Mouse (Mus musculus): ENCODE results near the gene Cib4. TPM values are rescaled to one million over a fixed set of nuclear protein-coding genes. Genes with fewer than 3 reads are reported as not detected.

Gene Cib4
- total RNA-seq, 1 experiment from 2014 or later = not detected

DNA sequence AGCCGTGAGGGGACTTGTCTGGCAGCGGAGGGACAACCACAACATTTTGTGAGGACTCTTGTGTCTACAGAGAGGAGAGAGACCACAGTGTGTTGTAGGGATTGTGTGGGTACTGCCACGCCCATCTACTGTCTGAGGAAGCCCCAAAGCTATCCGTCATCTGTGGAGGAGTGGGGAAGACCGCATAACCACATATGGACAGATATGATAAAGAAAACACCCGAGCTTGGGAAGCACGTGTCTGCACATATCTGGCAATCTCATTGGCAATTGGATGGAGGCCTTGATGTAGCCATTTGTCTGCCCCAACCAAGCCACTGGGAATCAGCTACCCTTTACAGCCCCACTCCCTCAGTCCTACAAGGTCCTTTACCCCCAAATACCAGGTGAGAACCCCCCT lies 30.6 kb upstream of the Cib4 start:
- peak; percentile 68 for ATAC-seq (replicated peaks; ENCODE audit: low read depth, poor library complexity, severe bottlenecking)

GRCm38 (mm10) chr5:30574367-30574766 lies 28.7 kb upstream of the Cib4 start:
- no peak for ATAC-seq (replicated peaks; ENCODE audit: low read depth, poor library complexity, severe bottlenecking)

DNA sequence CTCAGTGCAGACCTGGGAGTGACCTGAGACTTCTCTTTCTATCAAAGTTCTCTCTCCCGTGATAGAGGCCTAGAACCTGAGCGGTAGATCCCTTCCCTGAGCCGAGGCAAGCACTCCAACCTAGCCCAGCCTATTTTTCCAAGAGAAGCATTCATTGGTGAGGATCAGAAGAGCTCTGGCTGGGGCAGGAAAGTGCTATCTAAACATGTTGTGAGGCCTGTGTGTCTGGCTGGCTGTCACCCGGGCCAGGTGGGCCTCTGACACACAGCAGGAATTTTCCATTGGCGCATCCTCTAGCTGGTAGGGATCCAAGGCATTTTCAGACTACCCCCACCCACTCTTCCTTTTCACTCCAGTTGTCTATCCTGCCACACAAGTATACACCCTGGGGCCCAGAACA lies 26.2 kb upstream of the Cib4 start:
- ATAC-seq (replicated peaks; ENCODE audit: low read depth, poor library complexity, severe bottlenecking) = no peak

- ATAC-seq (replicated peaks; ENCODE audit: low read depth, poor library complexity, severe bottlenecking) = no peak
Observed at GRCm38 (mm10) chr5:30568479-30568878, 22.8 kb upstream of the Cib4 start.

DNA sequence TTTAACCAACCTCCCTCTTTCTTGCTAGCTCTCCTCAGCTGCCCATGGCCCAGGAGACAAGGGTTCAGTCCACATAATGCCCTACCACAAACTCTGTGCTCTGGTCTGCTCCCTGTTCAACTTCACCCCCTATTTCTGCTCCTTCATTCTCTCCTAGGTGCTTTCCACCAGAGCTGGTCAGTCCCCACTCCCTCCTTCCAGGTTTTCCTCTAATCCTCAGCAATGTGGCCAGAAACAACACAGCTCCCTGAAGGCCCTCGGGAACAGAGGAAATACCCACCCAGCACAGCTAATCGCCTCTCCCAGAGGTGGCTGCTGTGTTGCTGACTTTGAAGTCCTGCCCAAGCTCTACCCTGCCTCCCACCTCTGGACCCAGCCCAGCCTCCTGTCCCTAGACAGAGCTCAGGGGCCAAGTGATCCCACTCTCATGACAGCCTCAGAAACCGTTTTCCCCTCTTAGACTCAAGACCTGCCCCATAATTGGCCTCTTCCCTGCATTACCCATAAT lies 14.4 kb upstream of the Cib4 start:
- no peak for ATAC-seq (replicated peaks; ENCODE audit: low read depth, poor library complexity, severe bottlenecking)

GRCm38 (mm10) chr5:30559421-30559820 lies 13.8 kb upstream of the Cib4 start:
- ATAC-seq (replicated peaks; ENCODE audit: low read depth, poor library complexity, severe bottlenecking) = no peak

DNA sequence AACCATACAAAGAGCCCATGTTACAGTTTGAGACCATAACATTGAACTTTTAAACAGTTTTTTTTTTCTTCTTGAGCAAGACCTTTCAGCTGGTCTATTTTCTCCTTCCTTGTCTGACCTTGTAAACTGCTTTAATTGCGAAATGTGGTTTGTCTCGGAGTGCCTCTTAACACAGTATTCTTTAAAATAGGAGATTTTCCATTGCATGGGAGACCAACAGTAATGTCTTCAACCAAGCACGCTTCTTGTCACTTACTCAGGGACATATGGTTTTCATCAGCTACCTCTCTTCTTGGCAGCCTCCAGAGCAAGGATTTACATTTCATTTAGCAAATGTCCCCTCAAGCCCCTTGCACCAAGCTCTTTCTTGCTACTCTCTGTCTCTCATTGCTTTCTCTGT lies 10.6 kb upstream of the Cib4 start:
- ATAC-seq (replicated peaks; ENCODE audit: low read depth, poor library complexity, severe bottlenecking) = no peak

- ATAC-seq (replicated peaks; ENCODE audit: low read depth, poor library complexity, severe bottlenecking) = no peak
Observed at GRCm38 (mm10) chr5:30554981-30555380, 9.3 kb upstream of the Cib4 start.

DNA sequence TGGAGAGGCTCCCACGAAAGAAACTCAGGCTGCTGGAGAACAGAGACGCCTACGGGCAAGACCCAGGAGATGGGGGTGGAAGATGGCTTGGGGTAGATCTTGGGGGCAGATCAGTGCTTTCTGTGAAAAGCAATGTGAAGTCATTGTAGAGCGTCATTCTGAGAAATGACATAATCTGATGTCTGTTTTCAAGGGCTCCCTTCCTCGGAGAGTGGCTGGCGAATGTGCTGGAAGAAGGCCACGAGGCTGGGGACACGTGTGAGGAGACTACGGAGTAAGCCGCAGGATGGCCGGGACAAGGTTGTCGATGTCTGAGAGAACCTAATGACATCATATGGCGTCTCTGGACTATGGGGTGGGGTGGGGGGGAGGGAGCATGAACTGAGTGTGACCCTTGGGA lies 8.3 kb upstream of the Cib4 start:
- no peak for ATAC-seq (replicated peaks; ENCODE audit: low read depth, poor library complexity, severe bottlenecking)

DNA sequence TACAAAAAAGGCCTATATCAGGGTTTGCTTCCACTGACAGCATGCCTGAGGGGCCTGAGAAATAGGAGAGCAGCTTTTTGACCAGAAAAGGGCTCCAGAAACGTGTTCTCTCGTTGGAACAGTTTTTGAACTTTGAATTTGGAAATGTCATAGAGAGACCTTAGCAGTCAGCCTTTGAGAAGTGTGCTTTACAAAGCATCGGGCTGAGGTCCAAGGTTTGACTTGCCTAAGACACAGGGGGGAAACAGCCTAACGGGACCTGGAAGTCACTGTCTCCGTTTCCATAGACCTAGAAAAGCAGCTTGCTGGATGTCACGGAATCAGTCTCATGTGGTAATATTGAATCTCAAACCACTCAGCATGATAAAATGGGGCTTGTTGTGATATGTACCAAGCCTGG lies 6.4 kb upstream of the Cib4 start:
- ATAC-seq (replicated peaks; ENCODE audit: low read depth, poor library complexity, severe bottlenecking) = no peak

DNA sequence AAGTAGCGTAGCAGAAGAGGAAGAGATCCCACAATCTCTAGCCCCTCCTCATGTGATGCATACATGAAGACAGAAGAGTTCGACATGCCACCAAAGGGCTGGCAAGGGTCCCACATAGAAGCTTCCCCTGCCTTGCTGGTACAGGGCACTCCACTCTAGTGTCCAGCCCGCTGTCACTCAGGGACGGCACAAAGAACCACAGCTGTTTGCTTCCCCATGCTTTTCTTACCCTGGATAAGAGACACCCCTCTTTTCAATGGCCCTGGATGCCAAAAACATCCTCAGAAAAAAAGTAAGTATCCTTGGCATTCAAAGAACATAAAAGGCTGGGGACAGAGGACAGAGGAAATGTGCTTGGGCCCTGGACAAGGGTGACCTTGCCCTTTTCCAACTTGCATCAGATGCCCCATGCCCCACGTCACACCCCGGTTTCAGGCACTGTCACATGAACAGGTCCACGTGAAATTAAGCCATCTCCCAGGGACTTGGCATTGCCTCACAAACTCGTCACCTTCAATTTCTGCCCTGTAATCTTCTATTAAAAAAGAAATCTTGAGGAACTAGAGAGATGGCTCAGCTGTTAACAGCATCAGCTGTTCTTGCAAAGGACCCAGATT lies 5.5 kb upstream of the Cib4 start:
- ATAC-seq (replicated peaks; ENCODE audit: low read depth, poor library complexity, severe bottlenecking) = no peak

GRCm38 (mm10) chr5:30550334-30551021 lies 4.8 kb upstream of the Cib4 start:
- ATAC-seq (replicated peaks; ENCODE audit: low read depth, poor library complexity, severe bottlenecking) = peak; percentile 62; the same call in 1 of the 2 replicates

- no peak for ATAC-seq (replicated peaks; ENCODE audit: low read depth, poor library complexity, severe bottlenecking)
Observed at GRCm38 (mm10) chr5:30548681-30549080, 3.0 kb upstream of the Cib4 start.

DNA sequence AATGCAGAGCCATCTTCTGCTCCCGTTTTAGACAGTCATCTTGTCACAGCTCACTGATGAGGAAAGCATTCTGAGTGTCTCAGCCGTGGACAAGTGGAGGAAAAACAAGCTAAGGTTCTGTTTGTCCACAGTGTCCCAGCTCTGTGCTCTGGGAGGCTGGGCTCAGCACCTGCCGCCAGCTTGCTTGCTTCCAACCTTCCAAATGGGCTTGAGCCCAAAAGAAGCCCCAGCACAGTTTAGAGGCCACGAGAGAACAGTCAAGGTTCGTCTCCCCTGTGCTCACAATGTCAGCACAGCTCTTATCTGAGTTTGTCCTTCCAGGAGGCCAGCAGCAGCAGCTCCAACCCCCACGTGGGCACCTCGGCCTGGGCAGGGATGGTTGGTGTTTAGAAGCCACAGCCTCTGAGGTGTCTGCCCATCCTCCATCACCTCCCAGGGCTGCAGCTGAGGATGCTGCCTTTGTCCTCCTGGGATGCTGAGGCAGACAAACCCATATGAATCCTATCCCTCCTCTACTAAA lies 9.5 kb downstream of the Cib4 start:
- no peak for ATAC-seq (replicated peaks; ENCODE audit: low read depth, poor library complexity, severe bottlenecking)

DNA sequence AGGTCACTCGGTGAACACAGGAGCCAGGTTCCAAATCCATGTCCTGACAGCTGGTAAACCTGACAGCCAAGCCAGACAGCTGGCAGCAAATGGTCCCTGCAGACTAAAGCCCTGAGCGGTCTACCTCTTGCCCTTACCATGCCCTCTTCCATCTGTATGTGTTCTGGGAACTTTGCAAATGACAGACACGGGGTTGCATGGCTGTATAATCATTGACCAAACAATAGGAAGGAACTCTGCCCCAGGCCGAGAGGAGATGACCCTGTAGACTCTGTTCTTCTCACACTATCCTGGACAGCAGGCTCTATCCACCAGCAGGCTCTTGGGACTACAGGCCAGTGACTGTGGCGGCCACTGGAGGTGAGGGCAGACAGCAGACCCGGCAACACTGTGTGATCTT lies 11.0 kb downstream of the Cib4 start:
- no peak for ATAC-seq (replicated peaks; ENCODE audit: low read depth, poor library complexity, severe bottlenecking)

DNA sequence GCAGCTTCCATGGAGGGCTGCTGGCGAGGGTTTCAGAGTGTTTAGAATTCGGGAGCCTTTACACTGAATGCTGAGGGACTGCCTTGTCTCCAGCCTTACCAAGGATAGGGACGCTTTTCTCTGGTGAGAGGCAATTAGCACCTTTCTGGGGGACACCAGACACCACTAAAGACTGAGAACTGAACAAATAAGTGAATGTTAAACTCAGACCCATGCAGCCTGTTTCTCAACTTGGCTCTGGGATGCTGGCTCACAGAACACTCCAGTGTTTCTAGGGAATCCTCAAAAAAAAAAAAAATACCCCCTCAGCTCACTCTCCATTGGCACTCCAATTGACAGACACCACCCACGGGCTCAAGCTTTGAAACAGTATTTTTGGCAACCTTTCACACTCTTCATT lies 16.7 kb downstream of the Cib4 start:
- ATAC-seq (replicated peaks; ENCODE audit: low read depth, poor library complexity, severe bottlenecking) = no peak

DNA sequence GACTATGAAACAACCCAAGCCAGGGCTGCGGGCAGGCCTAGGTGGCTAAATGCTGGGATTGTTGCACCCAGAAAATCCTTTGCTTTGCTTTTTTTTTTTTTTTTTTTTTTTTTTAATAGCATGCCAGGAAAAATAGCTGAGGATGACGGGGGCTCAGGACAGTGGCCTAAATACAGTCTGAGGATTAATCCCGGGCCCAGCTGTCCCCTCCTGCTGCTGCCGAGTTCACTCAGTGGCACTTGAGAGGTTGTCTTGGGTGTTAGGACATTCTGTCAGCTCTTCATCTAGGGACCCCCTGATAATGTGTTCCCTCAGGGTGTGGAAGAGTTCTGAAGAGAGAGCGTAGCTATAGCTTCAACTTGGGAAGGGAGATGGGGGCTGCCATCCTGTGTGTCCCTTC lies 18.5 kb downstream of the Cib4 start:
- ATAC-seq (replicated peaks; ENCODE audit: low read depth, poor library complexity, severe bottlenecking) = no peak

- ATAC-seq (replicated peaks; ENCODE audit: low read depth, poor library complexity, severe bottlenecking) = no peak
Observed at GRCm38 (mm10) chr5:30525920-30526836, 19.5 kb downstream of the Cib4 start.

- ATAC-seq (replicated peaks; ENCODE audit: low read depth, poor library complexity, severe bottlenecking) = peak; percentile 42; the same call in 1 of the 2 replicates
Observed at GRCm38 (mm10) chr5:30524213-30524612, 21.4 kb downstream of the Cib4 start.

GRCm38 (mm10) chr5:30523131-30523530 lies 22.5 kb downstream of the Cib4 start:
- ATAC-seq (replicated peaks; ENCODE audit: low read depth, poor library complexity, severe bottlenecking) = peak; percentile 52; the same call in 1 of the 2 replicates

- ATAC-seq (replicated peaks; ENCODE audit: low read depth, poor library complexity, severe bottlenecking) = no peak
Observed at GRCm38 (mm10) chr5:30522406-30522805, 23.2 kb downstream of the Cib4 start.
